Mouse (Mus musculus) G1E (cell line): ENCODE results near the gene Prom1.

ENCODE experiments used
- CTCF ChIP-seq: IDR thresholded peaks from 2 replicates; pipeline ENCODE4 v1.5.1; 2012; ENCODE audit warnings: low read depth, low read length, inconsistent platforms, mixed read lengths
- GATA1 ChIP-seq: IDR thresholded peaks from 2 replicates; pipeline ENCODE4 v1.6.1; 2012; ENCODE audit warnings: borderline replicate concordance, low read length, inconsistent platforms, mixed read lengths
- GATA2 ChIP-seq: IDR thresholded peaks from 2 replicates; pipeline ENCODE4 v1.6.1; 2012; ENCODE audit warnings: low read depth, low read length, inconsistent platforms, borderline replicate concordance
- TAL1 ChIP-seq: conservative IDR thresholded peaks from 2 replicates; pipeline ENCODE4 v1.6.1; 2012; ENCODE audit warnings: low read depth, low read length, inconsistent platforms, mixed read lengths

- TF ChIP-seq CTCF (no peak), GATA1 (no peak), GATA2 (no peak), TAL1 (no peak)
Measured at GRCm38 (mm10) chr5:43959884-43960440, 141.9 kb downstream of the Prom1 start.
